Mouse (Mus musculus) erythroblast, adult 5-6 weeks (primary cell): ENCODE measurements around the gene Abraxas1. TPM values are rescaled to one million over a fixed set of nuclear protein-coding genes. Genes with fewer than 3 reads are reported as not detected.

Source experiments
- total RNA-seq, 2 experiments: library from RNA; stranded (forward) in 1 of 2; stranded (reverse) in 1 of 2; fragments of 150-400 nt in 1 of 2; fragments of 200-764, 138-1000 nt in 1 of 2; gene quantifications; 2 replicates each; pipeline versions ENCODE4 v1.2.3 to v1.2.4; 2015 to 2017; ENCODE audit warnings: low replicate concordance in 2 of 2

Abraxas1 gene
- total RNA-seq, 2 experiments from 2014 or later = 1.3 to 12.9 TPM

Other genes with a start within 250 kb of the Abraxas1 start
- 479 and 590 TPM in 2 replicates for gene Plac8, start 248.7 kb downstream of the Abraxas1 start, total RNA-seq (2015; ENCODE audit: low replicate concordance)
- gene Plac8, start 248.7 kb downstream of the Abraxas1 start, total RNA-seq (2017; ENCODE audit: low replicate concordance) = 231 and 307 TPM in 2 replicates
- gene Coq2, start 145.8 kb downstream of the Abraxas1 start, total RNA-seq (2015; ENCODE audit: low replicate concordance) = 3.5 and 6.1 TPM in 2 replicates
- gene Coq2, start 145.8 kb downstream of the Abraxas1 start, total RNA-seq (2017; ENCODE audit: low replicate concordance) = 3.2 and 8.3 TPM in 2 replicates
- gene Hpse, start 101.2 kb downstream of the Abraxas1 start, total RNA-seq (2015; ENCODE audit: low replicate concordance) = 3.8 and 5.0 TPM in 2 replicates
- gene Hpse, start 101.2 kb downstream of the Abraxas1 start, total RNA-seq (2017; ENCODE audit: low replicate concordance) = 4.5 and 6.6 TPM in 2 replicates
- gene Helq, start 22.4 kb downstream of the Abraxas1 start, total RNA-seq (2015; ENCODE audit: low replicate concordance) = 9.0 and 34.6 TPM in 2 replicates
- gene Helq, start 22.4 kb downstream of the Abraxas1 start, total RNA-seq (2017; ENCODE audit: low replicate concordance) = 10.7 and 25.5 TPM in 2 replicates
- gene Mrps18c, start 22.3 kb downstream of the Abraxas1 start, total RNA-seq (2015; ENCODE audit: low replicate concordance) = 15.8 and 24.9 TPM in 2 replicates
- 26.3 and 36.8 TPM in 2 replicates for gene Mrps18c, start 22.3 kb downstream of the Abraxas1 start, total RNA-seq (2017; ENCODE audit: low replicate concordance)
- gene Gpat3, start 24.7 kb upstream of the Abraxas1 start, total RNA-seq (2015; ENCODE audit: low replicate concordance) = 0.58 TPM in 1 of 2 replicates, not detected in the other
- 0.56 and 1.0 TPM in 2 replicates for gene Gpat3, start 24.7 kb upstream of the Abraxas1 start, total RNA-seq (2017; ENCODE audit: low replicate concordance)